In the genomic region with DNA sequence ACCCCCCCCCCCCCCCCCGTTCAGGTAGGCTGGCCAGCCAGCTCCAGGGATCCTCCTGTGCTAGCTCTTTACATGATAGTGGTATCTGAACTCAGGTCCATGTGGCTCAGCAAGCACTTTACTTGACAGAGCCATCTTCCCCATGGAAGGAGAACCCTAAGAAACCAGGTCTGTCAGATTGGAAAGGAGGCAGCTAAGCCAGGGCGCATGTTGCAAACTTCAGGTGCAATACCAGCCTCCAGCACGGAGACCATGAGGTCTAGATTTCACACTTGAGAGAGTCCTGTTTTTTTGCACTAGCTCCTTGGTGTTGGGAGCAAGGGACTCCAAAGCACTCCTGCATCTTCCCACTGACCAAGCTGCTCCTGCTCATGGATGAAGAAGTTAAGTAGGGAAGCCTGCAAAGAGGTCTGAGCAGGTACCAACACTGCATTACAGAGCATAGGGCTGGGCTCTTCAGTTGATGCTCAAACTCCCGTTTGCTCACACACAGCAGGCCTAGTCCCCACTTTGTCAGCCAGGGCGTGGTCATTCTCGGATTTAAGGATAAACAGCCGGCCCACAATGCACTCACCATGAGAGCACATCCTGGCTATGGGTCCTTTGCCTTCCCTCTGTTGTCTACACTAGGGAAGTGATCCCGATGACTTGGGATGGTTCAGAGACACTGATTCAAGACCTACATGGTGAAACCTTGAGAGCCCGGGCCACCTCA, we compare ENCODE assay signal across 8 mouse cellular contexts. TPM values are rescaled to one million over a fixed set of nuclear protein-coding genes. Genes with fewer than 3 reads are reported as not detected.
DNase-seq lines count a peak whose midpoint lies in the region; ATAC-seq and TF ChIP-seq lines count a peak whose summit lies in the region.

No protein-coding gene starts in this region.

- ATAC-seq in forebrain, postnatal 0 days: no peak
- no peak for ATAC-seq in liver, embryonic 16.5 days (ENCODE audit: low read depth)

- TF ChIP-seq POLR2A in bone marrow macrophage, adult 2 months (IDR thresholded peaks at IDR 0.05; ENCODE audit: borderline replicate concordance, low read depth, low read length): no peak

- no peaks in the 10 kb centered on the region for H3K36me3 ChIP-seq in forebrain, postnatal 0 days (ENCODE audit: insufficient read depth)
- H3K36me3 ChIP-seq in liver, embryonic 16.5 days (ENCODE audit: control insufficient read depth, insufficient read depth): no peaks in the 10 kb centered on the region

- TF ChIP-seq CTCF in bone marrow macrophage, adult 2 months (IDR thresholded peaks at IDR 0.05; ENCODE audit: low read depth, low read length): no peak
- no peak for TF ChIP-seq CTCF in forebrain, postnatal 0 days (IDR thresholded peaks at IDR 0.05; ENCODE audit: low read depth)

- 26% methylated on average over 9 of the region's 9 CpGs for WGBS in forebrain, postnatal 0 days
- 30% methylated on average over 9 of the region's 9 CpGs for WGBS in liver, embryonic 16.5 days (ENCODE audit: insufficient replicate concordance)

- peak overlapping the region; percentile 55; the same call in 1 of the 2 replicates for H3K4me3 ChIP-seq in bone marrow macrophage, adult 2 months (ENCODE audit: insufficient read depth, low read length)
- peak overlapping the region; percentile 43 for H3K4me3 ChIP-seq in forebrain, postnatal 0 days (ENCODE audit: low read depth, low read length)
- H3K4me3 ChIP-seq in liver, embryonic 16.5 days (ENCODE audit: low read depth, low read length): peak overlapping the region; percentile 46

- H3K27ac ChIP-seq in bone marrow macrophage, adult 2 months (ENCODE audit: insufficient read depth, low read depth, low read length): no peak overlapping the region
- no peak overlapping the region for H3K27ac ChIP-seq in forebrain, postnatal 0 days (ENCODE audit: low read depth, low read length)
- H3K27ac ChIP-seq in liver, embryonic 16.5 days (ENCODE audit: low read length): no peak overlapping the region

- no peaks in the 10 kb centered on the region for H3K4me1 ChIP-seq in bone marrow macrophage, adult 2 months (ENCODE audit: control insufficient read depth, insufficient read depth, low read length)
- 0 out of 2 replicates have a peak, but pooled peaks cover 5% of the 10 kb centered on the region for H3K4me1 ChIP-seq in forebrain, postnatal 0 days (ENCODE audit: insufficient read depth)
- H3K4me1 ChIP-seq in liver, embryonic 16.5 days (ENCODE audit: control insufficient read depth, low read depth, low read length): no peaks in the 10 kb centered on the region; the same call in 1 of the 2 replicates

- H3K27me3 ChIP-seq in forebrain, postnatal 0 days (ENCODE audit: insufficient read depth, low read length): no peaks in the 10 kb centered on the region
- no peaks in the 10 kb centered on the region for H3K27me3 ChIP-seq in liver, embryonic 16.5 days (ENCODE audit: control insufficient read depth, insufficient read depth, low read depth, low read length)

- H3K9me3 ChIP-seq in forebrain, postnatal 0 days (ENCODE audit: low read length): no peaks in the 10 kb centered on the region
- no peaks in the 10 kb centered on the region for H3K9me3 ChIP-seq in liver, embryonic 16.5 days (replicated peaks; ENCODE audit: control insufficient read depth, low read length)

- H3K9ac ChIP-seq in forebrain, postnatal 0 days: peak overlapping the region; percentile 46; the same call in 1 of the 2 replicates
- H3K9ac ChIP-seq in liver, embryonic 16.5 days (ENCODE audit: low read depth, low read length): no peak overlapping the region

- DNase-seq in layer of hippocampus, adult 9-11 months: peak; percentile 38
- DNase-seq in layer of hippocampus, adult 9-10 months (ENCODE audit: low spot score): no peak
- peak; percentile 16 for DNase-seq in forebrain, postnatal 0 days
- no peak for DNase-seq in thymus, postnatal 10 days (ENCODE audit: low spot score in 2 of 2)
- no peak for DNase-seq in gastrocnemius, adult 8-10 months (ENCODE audit: low spot score in 2 of 2)
- DNase-seq in embryo, embryonic 10 days (ENCODE audit: low spot score): no peak

- peak overlapping the region; percentile 64 for H3K4me2 ChIP-seq in forebrain, postnatal 0 days (ENCODE audit: low read depth)
- peak overlapping the region; percentile 59 for H3K4me2 ChIP-seq in liver, embryonic 16.5 days (ENCODE audit: low read depth, low read length)

RNA-seq across cellular contexts. Expression of a gene that starts 0.8 kb away (rescaled TPM):
- not detected in 2 replicates for polyA plus RNA-seq in bone marrow macrophage, adult 2 months (2012; ENCODE audit: insufficient read depth, insufficient read length, missing spikeins)
- total RNA-seq in forebrain, postnatal 0 days (2014; rRNA removed): 2.8 and 6.0 TPM in 2 replicates
- 6.9 and 11.3 TPM in 2 replicates for polyA plus RNA-seq in forebrain, postnatal 0 days (2015; fragmentation: Nextera tagmentation; extraction: Ambion mirVana)
- 0.19 and 0.20 TPM in 2 replicates for polyA plus RNA-seq in liver, embryonic 16.5 days (2015; fragmentation: Nextera tagmentation; extraction: Ambion mirVana)
- total RNA-seq in gastrocnemius, adult 8-10 months (2022): 1 to 10 TPM; 1.8 to 8.3 (median 4.9) TPM

RNA-seq across cellular contexts. Expression of a gene that starts 10.2 kb away (rescaled TPM):
- 7.5 and 11.6 TPM in 2 replicates for polyA plus RNA-seq in bone marrow macrophage, adult 2 months (2012; ENCODE audit: insufficient read depth, insufficient read length, missing spikeins)
- total RNA-seq in forebrain, postnatal 0 days (2014; rRNA removed): 10.0 and 15.3 TPM in 2 replicates
- polyA plus RNA-seq in forebrain, postnatal 0 days (2015; fragmentation: Nextera tagmentation; extraction: Ambion mirVana): 4.7 and 6.7 TPM in 2 replicates
- 2.4 and 2.5 TPM in 2 replicates for polyA plus RNA-seq in liver, embryonic 16.5 days (2015; fragmentation: Nextera tagmentation; extraction: Ambion mirVana)
- total RNA-seq in gastrocnemius, adult 8-10 months (2022): 1 to 10 TPM; 2.4 to 4.6 (median 3.0) TPM

Comparison
In these comparisons a context has a peak if more than half of its experiments do, and no peak if none do; other contexts are left out.
1. DNase-seq: peak in layer of hippocampus, adult 9-11 months (single experiment) and forebrain, postnatal 0 days (single experiment); none in layer of hippocampus, adult 9-10 months (single experiment), thymus, postnatal 10 days (0 of 2), gastrocnemius, adult 8-10 months (0 of 2) and embryo, embryonic 10 days (single experiment).
2. Peak in every context shown above with its lines, with median percentiles within 50 percentile points of each other: H3K4me3 ChIP-seq.